Mouse (Mus musculus): ENCODE data around the gene Gcn1l1. TPM values are rescaled to one million over a fixed set of nuclear protein-coding genes. Genes with fewer than 3 reads are reported as not detected.
A peak's percentile ranks its signal among the peaks of the same experiment; 100 is the strongest.

The Gcn1l1 gene
- total and polyA plus RNA-seq, 3 experiments: 18.2 to 81.9 (median 62.9) TPM

- Histone ChIP-seq H3K4me1 (ENCODE audit: control insufficient read depth in 1 of 2, insufficient read depth in 2 of 2) (peaks cover 4 to 29% of the 10 kb centered on the region in 2 experiments; a peak in 3 of 4 replicates), H3K4me2 (ENCODE audit: insufficient read depth, low read depth, poor library complexity, severe bottlenecking) (peak overlapping the region; percentile 35), H3K27ac (ENCODE audit: insufficient read depth, low read depth) (peak overlapping the region; percentile 25; the same call in 1 of the 2 replicates), H3K79me2 (replicated peaks; ENCODE audit: control insufficient read depth, extremely low read depth, insufficient read depth, poor library complexity, severe bottlenecking) (peaks cover 34% of the 10 kb centered on the region), H3K9me3 (replicated peaks; ENCODE audit: low read length) (no peaks in the 10 kb centered on the region), H3K4me3 (replicated peaks in 1 of 3; ENCODE audit: low read depth in 2 of 3, low read length in 2 of 3, poor library complexity in 1 of 3) (peak overlapping the region; percentile 75 to 91 (median 91)), H3K27me3 (replicated peaks) (no peaks in the 10 kb centered on the region), H3K36me3 (replicated peaks in 1 of 2; ENCODE audit: control insufficient read depth in 1 of 2, insufficient read depth in 1 of 2, low read length in 1 of 2) (peaks cover 29 to 40% of the 10 kb centered on the region in 2 experiments), H3K9ac (ENCODE audit: insufficient read depth, low read depth) (peak overlapping the region; percentile 94)
- dilution Hi-C loops (cut with MboI; ENCODE audit: extremely low pct_ligation_motif_present, extremely low pct_unique_long_range_greater_than_20kb, low sequenced_read_pairs) (no loop called here), in situ Hi-C loops (cut with MboI; ENCODE audit: low pct_ligation_motif_present, low pct_unique_long_range_greater_than_20kb, low sequenced_read_pairs) (no loop called here)
- TF ChIP-seq SIN3A (IDR thresholded peaks at IDR 0.05; ENCODE audit: low read length) (peak; percentile 62), CHD1 (IDR thresholded peaks at IDR 0.05; ENCODE audit: low read depth, low read length) (peak; percentile 19; the same call in 1 of the 2 replicates), MXI1 (IDR thresholded peaks at IDR 0.05; ENCODE audit: low read depth, low read length) (no peak; the same call in 1 of the 2 replicates), POLR2AphosphoS2 (IDR thresholded peaks at IDR 0.05; ENCODE audit: low read depth, low read length) (peak; percentile 65)
- no peak for DNase-seq (ENCODE audit: extremely low read depth)
These were observed 4.6 kb upstream of the Gcn1l1 start for GRCm38 (mm10) chr5:115560336-115560905.

GRCm38 (mm10) chr5:115563771-115564585 is 1.1 kb upstream of the Gcn1l1 start:
- Histone ChIP-seq H3K9me3 (replicated peaks; ENCODE audit: low read length) (no peaks in the 10 kb centered on the region), H3K79me2 (replicated peaks; ENCODE audit: control insufficient read depth, extremely low read depth, insufficient read depth, poor library complexity, severe bottlenecking) (peaks cover 69% of the 10 kb centered on the region), H3K9ac (ENCODE audit: insufficient read depth, low read depth) (no peak overlapping the region), H3K4me1 (ENCODE audit: control insufficient read depth in 1 of 2, insufficient read depth in 2 of 2) (peaks cover 7 to 35% of the 10 kb centered on the region in 2 experiments; a peak in 3 of 4 replicates), H3K4me3 (replicated peaks in 1 of 3; ENCODE audit: low read depth in 2 of 3, low read length in 2 of 3, poor library complexity in 1 of 3) (peak overlapping the region in 1 of 3 experiments; percentile 91), H3K36me3 (replicated peaks in 1 of 2; ENCODE audit: control insufficient read depth in 1 of 2, insufficient read depth in 1 of 2, low read length in 1 of 2) (peaks cover 31 to 59% of the 10 kb centered on the region in 2 experiments), H3K27me3 (replicated peaks) (no peaks in the 10 kb centered on the region), H3K27ac (ENCODE audit: insufficient read depth, low read depth) (peak overlapping the region; percentile 10; the same call in 1 of the 2 replicates), H3K4me2 (ENCODE audit: insufficient read depth, low read depth, poor library complexity, severe bottlenecking) (no peak overlapping the region)
- dilution Hi-C loops (cut with MboI; ENCODE audit: extremely low pct_ligation_motif_present, extremely low pct_unique_long_range_greater_than_20kb, low sequenced_read_pairs): no loop called here
- DNase-seq (ENCODE audit: extremely low read depth): peak; percentile 44
- in situ Hi-C loops (cut with MboI; ENCODE audit: low pct_ligation_motif_present, low pct_unique_long_range_greater_than_20kb, low sequenced_read_pairs): no loop called here
- TF ChIP-seq MYC (IDR thresholded peaks at IDR 0.05; ENCODE audit: low read depth, low read length) (no peak), SMC3 (IDR thresholded peaks at IDR 0.05; ENCODE audit: low read depth, low read length) (peak; percentile 1; the same call in 1 of the 2 replicates), MAFK (IDR thresholded peaks at IDR 0.05; ENCODE audit: insufficient replicate concordance, low read length) (0 out of 2 replicates have a peak, but pooled peaks have one; percentile 44), ETS1 (conservative IDR thresholded peaks at IDR 0.05; ENCODE audit: low read depth, low read length) (no peak), JUND (conservative IDR thresholded peaks at IDR 0.05; ENCODE audit: low read depth, low read length) (peak; percentile 32; the same call in 1 of the 2 replicates), TCF12 (IDR thresholded peaks at IDR 0.05; ENCODE audit: low read depth, low read length) (no peak), IRF4 (IDR thresholded peaks at IDR 0.05; ENCODE audit: low read depth, low read length) (no peak), GABPA (IDR thresholded peaks at IDR 0.05; ENCODE audit: insufficient replicate concordance, low read depth, low read length) (no peak), SIN3A (IDR thresholded peaks at IDR 0.05; ENCODE audit: low read length) (no peak), E2F4 (IDR thresholded peaks at IDR 0.05; ENCODE audit: insufficient replicate concordance, low read depth, low read length) (0 out of 2 replicates have a peak, but pooled peaks have one; percentile 43), KAT2A (IDR thresholded peaks at IDR 0.05; ENCODE audit: insufficient replicate concordance, low read length) (0 out of 2 replicates have a peak, but pooled peaks have one; percentile 12), NRF1 (IDR thresholded peaks at IDR 0.05; ENCODE audit: low read depth, low read length) (no peak), MEF2A (IDR thresholded peaks at IDR 0.05; ENCODE audit: borderline replicate concordance, low read depth, low read length) (no peak), POLR2AphosphoS2 (IDR thresholded peaks at IDR 0.05; ENCODE audit: low read depth, low read length) (peak; percentile 98), USF1 (IDR thresholded peaks at IDR 0.05; ENCODE audit: low read depth, low read length) (no peak), USF2 (conservative IDR thresholded peaks at IDR 0.05; ENCODE audit: low read depth, low read length) (peak; percentile 19; the same call in 1 of the 2 replicates), TBP (conservative IDR thresholded peaks at IDR 0.05; ENCODE audit: low read depth, low read length) (no peak), CHD2 (IDR thresholded peaks at IDR 0.05; ENCODE audit: low read length) (peak; percentile 70), MAZ (IDR thresholded peaks at IDR 0.05; ENCODE audit: low read depth, low read length) (no peak), EP300 (IDR thresholded peaks at IDR 0.05; ENCODE audit: low read length) (no peak), ZKSCAN1 (IDR thresholded peaks at IDR 0.05; ENCODE audit: borderline replicate concordance, low read depth, low read length) (no peak), RCOR1 (conservative IDR thresholded peaks at IDR 0.05; ENCODE audit: low read depth, low read length) (peak; percentile 44; the same call in 1 of the 2 replicates), CTCF (conservative IDR thresholded peaks at IDR 0.05 in 1 of 2, IDR thresholded peaks at IDR 0.05 in 1 of 2; ENCODE audit: low read depth in 2 of 2, low read length in 2 of 2) (no peak), PAX5 (IDR thresholded peaks at IDR 0.05; ENCODE audit: low read length) (no peak), ZC3H11A (IDR thresholded peaks at IDR 0.05; ENCODE audit: low read depth, low read length) (no peak), ELF1 (IDR thresholded peaks at IDR 0.05; ENCODE audit: low read depth, low read length) (no peak), MAX (IDR thresholded peaks at IDR 0.05; ENCODE audit: low read length) (peak; percentile 61; the same call in 1 of the 2 replicates), CHD1 (IDR thresholded peaks at IDR 0.05; ENCODE audit: low read depth, low read length) (no peak)
